Mouse (Mus musculus) duodenum, adult 2 months (tissue): Measurements from ENCODE around the gene Olfr898. TPM values are rescaled to one million over a fixed set of nuclear protein-coding genes. Genes with fewer than 3 reads are reported as not detected.

ENCODE experiments used
- polyA plus RNA-seq: library from polyadenylated mRNA; depleted of rRNA; stranded (reverse); fragments of >200 nt; gene quantifications from 2 replicates; pipeline ENCODE4 v1.2.3, GENCODE M21; 2012; ENCODE audit warnings: low replicate concordance; rRNA removed

The Olfr898 gene
- not detected in 2 replicates for polyA plus RNA-seq

GRCm38 (mm10) chr9:38348111-38348510 lies at the start of gene Olfr898:
Olfr898 (plus strand) TSS chr9:38348411.

GRCm38 (mm10) chr9:38328760-38329159 lies 19.5 kb upstream of the Olfr898 start, which contains the start of gene Olfr25:
Olfr25 (plus strand) TSS chr9:38329060.

GRCm38 (mm10) chr9:38366596-38366995 lies 18.4 kb downstream of the Olfr898 start, which contains the start of gene Olfr250:
Olfr250 (plus strand) TSS chr9:38366896.

GRCm38 (mm10) chr9:38376786-38377185 lies 28.6 kb downstream of the Olfr898 start, which contains the start of gene Olfr251:
Olfr251 (plus strand) TSS chr9:38377086.

GRCm38 (mm10) chr9:38401398-38401797 lies 53.2 kb downstream of the Olfr898 start, which contains the start of gene Olfr147:
Olfr147 (plus strand) TSS chr9:38401698.

Other genes starting within 250 kb of the Olfr898 start
- not detected in 2 replicates for gene Olfr888, start 240.3 kb upstream of the Olfr898 start, polyA plus RNA-seq
- not detected in 2 replicates for gene Olfr889, start 233.2 kb upstream of the Olfr898 start, polyA plus RNA-seq
- gene Olfr890, start 205.9 kb upstream of the Olfr898 start, polyA plus RNA-seq = not detected in 2 replicates
- not detected in 2 replicates for gene Olfr891, start 167.6 kb upstream of the Olfr898 start, polyA plus RNA-seq
- not detected in 2 replicates for gene Olfr893, start 140.0 kb upstream of the Olfr898 start, polyA plus RNA-seq
- gene Olfr894, start 130.4 kb upstream of the Olfr898 start, polyA plus RNA-seq = not detected in 2 replicates
- not detected in 2 replicates for gene Olfr143, start 95.6 kb upstream of the Olfr898 start, polyA plus RNA-seq
- gene Olfr895, start 80.6 kb upstream of the Olfr898 start, polyA plus RNA-seq = not detected in 2 replicates
- not detected in 2 replicates for gene Olfr896-ps1, start 57.3 kb upstream of the Olfr898 start, polyA plus RNA-seq
- not detected in 2 replicates for gene Olfr25, start 19.4 kb upstream of the Olfr898 start, polyA plus RNA-seq
- gene Olfr250, start 18.5 kb downstream of the Olfr898 start, polyA plus RNA-seq = not detected in 2 replicates
- not detected in 2 replicates for gene Olfr251, start 28.7 kb downstream of the Olfr898 start, polyA plus RNA-seq
- not detected in 2 replicates for gene Olfr147, start 53.3 kb downstream of the Olfr898 start, polyA plus RNA-seq
- not detected in 2 replicates for gene Olfr901, start 81.0 kb downstream of the Olfr898 start, polyA plus RNA-seq
- gene Olfr902, start 99.2 kb downstream of the Olfr898 start, polyA plus RNA-seq = not detected in 2 replicates
- gene Olfr904, start 114.7 kb downstream of the Olfr898 start, polyA plus RNA-seq = not detected in 2 replicates
- gene Olfr905, start 122.7 kb downstream of the Olfr898 start, polyA plus RNA-seq = not detected in 2 replicates
- gene Olfr906, start 138.7 kb downstream of the Olfr898 start, polyA plus RNA-seq = not detected in 2 replicates
- gene Olfr907, start 147.4 kb downstream of the Olfr898 start, polyA plus RNA-seq = not detected in 2 replicates
- gene Olfr911-ps1, start 173.2 kb downstream of the Olfr898 start, polyA plus RNA-seq = not detected in 2 replicates
- not detected in 2 replicates for gene Olfr910, start 189.4 kb downstream of the Olfr898 start, polyA plus RNA-seq
- not detected in 2 replicates for gene Olfr912, start 231.8 kb downstream of the Olfr898 start, polyA plus RNA-seq
- gene Olfr913, start 244.3 kb downstream of the Olfr898 start, polyA plus RNA-seq = not detected in 2 replicates